Mouse (Mus musculus): ENCODE measurements around the gene Srebf2. TPM values are rescaled to one million over a fixed set of nuclear protein-coding genes. Genes with fewer than 3 reads are reported as not detected.
A peak's percentile ranks its signal among the peaks of the same experiment; 100 is the strongest.

The Srebf2 gene
- polyA plus RNA-seq, 1 experiment = 410 TPM

DNA sequence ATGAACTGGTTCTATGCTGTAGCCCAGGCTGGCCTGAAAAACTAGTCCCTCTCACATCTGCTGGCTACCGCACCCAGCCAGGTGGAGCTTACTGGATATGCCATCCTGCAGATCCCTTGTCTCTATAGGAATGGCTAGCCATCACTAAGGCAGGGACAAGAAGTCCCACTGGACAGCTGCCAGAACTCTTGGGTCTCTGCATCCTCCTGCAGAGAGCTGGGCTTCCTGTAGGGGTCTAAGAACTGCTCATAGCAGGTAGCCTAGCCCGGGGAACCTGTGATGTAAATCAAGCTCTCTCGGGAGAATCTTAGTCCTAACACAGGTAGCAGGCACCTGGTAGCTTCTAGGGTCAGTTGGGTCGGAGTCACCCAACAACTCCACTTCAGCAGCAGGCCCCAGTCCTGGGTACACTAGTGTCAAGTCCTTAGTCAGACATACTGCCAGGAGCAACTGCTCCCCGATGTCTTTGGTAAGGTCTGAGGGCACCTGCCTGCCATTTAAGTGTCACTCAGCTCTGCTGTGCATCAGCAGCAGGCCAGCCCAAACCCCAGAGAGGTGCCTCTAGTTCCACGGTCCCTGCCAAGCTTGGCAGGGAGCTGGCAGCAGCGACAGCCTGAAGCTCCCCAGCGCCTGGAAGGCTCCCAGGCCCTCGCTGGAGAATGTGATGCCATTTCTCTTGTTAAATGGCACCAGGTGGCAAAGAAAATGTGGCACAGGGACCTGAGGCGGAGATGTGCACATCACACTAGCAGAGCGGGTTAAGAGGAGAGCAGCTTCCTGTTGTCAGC is 84.8 kb downstream of the Srebf2 start:
- Histone ChIP-seq H3K27me3 (ENCODE audit: control insufficient read depth, insufficient read depth, low read length) (no peaks in the 10 kb centered on the region), H3K4me3 (ENCODE audit: control insufficient read depth, insufficient read depth, low read length) (no peak overlapping the region), H3K27ac (ENCODE audit: control insufficient read depth, insufficient read depth, low read length) (no peak overlapping the region), H3K4me1 (replicated peaks; ENCODE audit: control insufficient read depth, insufficient read depth, low read length) (no peaks in the 10 kb centered on the region), H3K36me3 (ENCODE audit: control insufficient read depth, insufficient read depth, low read length) (no peaks in the 10 kb centered on the region)
- TF ChIP-seq POLR2A (IDR thresholded peaks at IDR 0.05; ENCODE audit: control insufficient read depth, extremely low read depth, insufficient read depth, low read length, poor library complexity) = no peak
- TF ChIP-seq CTCF (IDR thresholded peaks at IDR 0.05; ENCODE audit: borderline replicate concordance, control insufficient read depth, extremely low read depth, insufficient read depth, low read length, poor library complexity) = no peak
- no peak for DNase-seq
- 73% methylated on average over 11 of the region's 11 CpGs for WGBS

DNA sequence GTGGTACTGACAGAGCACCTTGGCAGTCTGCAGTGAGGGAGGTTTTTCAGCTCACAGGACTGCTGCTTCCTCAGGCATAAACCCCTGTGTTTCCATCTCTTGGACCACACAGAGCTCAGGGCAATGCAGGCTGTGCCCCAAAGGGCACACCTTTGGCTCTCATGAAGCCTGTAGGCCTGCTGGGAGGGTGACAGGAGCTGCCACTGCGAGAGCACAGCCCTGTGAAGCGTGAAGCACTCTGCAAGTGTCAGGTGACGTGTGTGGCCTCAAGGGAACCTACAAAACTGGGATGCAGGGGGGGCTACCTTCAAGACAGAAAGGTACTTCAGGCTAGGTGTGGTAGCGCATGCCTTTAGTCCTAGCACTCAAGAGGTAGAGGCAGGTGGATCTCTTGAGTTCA is 85.7 kb downstream of the Srebf2 start:
- Histone ChIP-seq H3K4me1 (replicated peaks; ENCODE audit: control insufficient read depth, insufficient read depth, low read length) (no peaks in the 10 kb centered on the region), H3K27ac (ENCODE audit: control insufficient read depth, insufficient read depth, low read length) (no peak overlapping the region), H3K4me3 (ENCODE audit: control insufficient read depth, insufficient read depth, low read length) (no peak overlapping the region), H3K36me3 (ENCODE audit: control insufficient read depth, insufficient read depth, low read length) (no peaks in the 10 kb centered on the region), H3K27me3 (ENCODE audit: control insufficient read depth, insufficient read depth, low read length) (no peaks in the 10 kb centered on the region)
- no peak for TF ChIP-seq POLR2A (IDR thresholded peaks at IDR 0.05; ENCODE audit: control insufficient read depth, extremely low read depth, insufficient read depth, low read length, poor library complexity)
- no peak for TF ChIP-seq CTCF (IDR thresholded peaks at IDR 0.05; ENCODE audit: borderline replicate concordance, control insufficient read depth, extremely low read depth, insufficient read depth, low read length, poor library complexity)
- 89% methylated on average over 4 of the region's 4 CpGs for WGBS
- DNase-seq = no peak

DNA sequence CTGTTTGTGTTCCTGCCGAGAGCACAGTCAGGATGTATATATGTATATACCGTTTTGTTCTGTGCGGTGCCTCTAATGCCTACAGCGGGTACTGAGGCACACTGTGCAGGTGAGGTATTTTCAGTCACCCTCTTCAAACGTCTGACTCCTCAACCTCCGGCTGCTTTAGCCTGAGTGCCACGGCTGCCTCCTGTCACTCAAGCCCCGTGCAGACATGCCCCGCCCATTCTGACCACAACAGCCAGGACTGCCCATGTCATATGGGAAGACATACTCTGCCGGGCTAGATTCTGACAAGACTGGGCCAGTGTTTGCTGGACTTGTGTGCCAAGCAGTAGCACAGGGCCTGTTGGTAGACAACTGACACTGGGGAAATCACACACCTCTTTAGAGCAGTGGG is 88.7 kb downstream of the Srebf2 start:
- Histone ChIP-seq H3K27me3 (ENCODE audit: control insufficient read depth, insufficient read depth, low read length) (no peaks in the 10 kb centered on the region), H3K36me3 (ENCODE audit: control insufficient read depth, insufficient read depth, low read length) (no peaks in the 10 kb centered on the region), H3K4me3 (ENCODE audit: control insufficient read depth, insufficient read depth, low read length) (no peak overlapping the region), H3K27ac (ENCODE audit: control insufficient read depth, insufficient read depth, low read length) (no peak overlapping the region), H3K4me1 (replicated peaks; ENCODE audit: control insufficient read depth, insufficient read depth, low read length) (no peaks in the 10 kb centered on the region)
- DNase-seq = no peak
- TF ChIP-seq POLR2A (IDR thresholded peaks at IDR 0.05; ENCODE audit: control insufficient read depth, extremely low read depth, insufficient read depth, low read length, poor library complexity) (no peak), CTCF (IDR thresholded peaks at IDR 0.05; ENCODE audit: borderline replicate concordance, control insufficient read depth, extremely low read depth, insufficient read depth, low read length, poor library complexity) (no peak)
- 61% methylated on average over 10 of the region's 10 CpGs for WGBS

DNA sequence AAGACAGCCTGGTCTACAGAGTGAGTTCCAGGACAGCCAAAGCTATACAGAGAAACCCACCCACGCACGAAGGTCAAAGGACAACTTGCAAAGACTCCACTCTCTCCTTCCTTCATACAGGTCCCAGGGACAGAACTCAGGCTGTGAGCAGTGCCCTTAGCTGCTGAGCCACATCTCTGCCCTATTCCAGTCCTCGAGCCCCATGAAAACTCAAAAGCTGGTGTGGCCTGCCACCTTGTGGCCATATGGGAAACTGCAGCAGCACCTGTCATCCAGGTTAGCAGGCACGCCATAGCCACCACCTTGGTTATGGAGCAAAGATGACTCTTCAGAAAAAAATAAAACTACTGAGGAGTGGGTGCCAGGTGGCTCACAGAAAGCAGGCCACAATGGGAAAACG is 89.6 kb downstream of the Srebf2 start:
- WGBS = 39% methylated on average over 5 of the region's 5 CpGs
- Histone ChIP-seq H3K36me3 (ENCODE audit: control insufficient read depth, insufficient read depth, low read length) (no peaks in the 10 kb centered on the region), H3K4me1 (replicated peaks; ENCODE audit: control insufficient read depth, insufficient read depth, low read length) (no peaks in the 10 kb centered on the region), H3K27ac (ENCODE audit: control insufficient read depth, insufficient read depth, low read length) (no peak overlapping the region), H3K27me3 (ENCODE audit: control insufficient read depth, insufficient read depth, low read length) (no peaks in the 10 kb centered on the region), H3K4me3 (ENCODE audit: control insufficient read depth, insufficient read depth, low read length) (no peak overlapping the region)
- DNase-seq = peak; percentile 86
- TF ChIP-seq CTCF (IDR thresholded peaks at IDR 0.05; ENCODE audit: borderline replicate concordance, control insufficient read depth, extremely low read depth, insufficient read depth, low read length, poor library complexity) (peak; percentile 98), POLR2A (IDR thresholded peaks at IDR 0.05; ENCODE audit: control insufficient read depth, extremely low read depth, insufficient read depth, low read length, poor library complexity) (no peak)

DNA sequence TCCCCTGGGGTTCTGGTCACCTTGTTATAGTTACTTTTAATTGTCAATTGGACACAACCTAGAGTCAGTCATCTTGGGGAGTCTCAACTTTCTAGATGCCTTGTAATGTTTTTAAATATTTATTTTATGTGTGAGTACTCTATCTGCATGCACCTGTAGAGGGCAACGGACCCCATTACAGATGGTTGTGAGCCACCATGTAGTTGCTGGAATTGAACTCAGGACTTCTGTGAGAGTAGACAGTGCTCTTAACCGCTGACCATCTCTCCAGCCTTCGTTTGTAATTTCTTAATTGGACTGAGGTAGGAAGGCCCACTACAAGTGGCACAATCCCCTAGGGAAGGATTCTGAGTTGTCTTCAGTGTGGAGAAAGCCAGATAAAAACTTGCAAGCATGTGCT is 96.3 kb downstream of the Srebf2 start:
- Histone ChIP-seq H3K27ac (ENCODE audit: control insufficient read depth, insufficient read depth, low read length) (no peak overlapping the region), H3K27me3 (ENCODE audit: control insufficient read depth, insufficient read depth, low read length) (no peaks in the 10 kb centered on the region), H3K4me3 (ENCODE audit: control insufficient read depth, insufficient read depth, low read length) (peak overlapping the region; percentile 85; the same call in 1 of the 2 replicates), H3K4me1 (replicated peaks; ENCODE audit: control insufficient read depth, insufficient read depth, low read length) (peaks cover 6% of the 10 kb centered on the region), H3K36me3 (ENCODE audit: control insufficient read depth, insufficient read depth, low read length) (no peaks in the 10 kb centered on the region)
- WGBS = 76% methylated on average over 3 of the region's 3 CpGs
- DNase-seq = no peak
- no peak for TF ChIP-seq CTCF (IDR thresholded peaks at IDR 0.05; ENCODE audit: borderline replicate concordance, control insufficient read depth, extremely low read depth, insufficient read depth, low read length, poor library complexity)
- no peak for TF ChIP-seq POLR2A (IDR thresholded peaks at IDR 0.05; ENCODE audit: control insufficient read depth, extremely low read depth, insufficient read depth, low read length, poor library complexity)

DNA sequence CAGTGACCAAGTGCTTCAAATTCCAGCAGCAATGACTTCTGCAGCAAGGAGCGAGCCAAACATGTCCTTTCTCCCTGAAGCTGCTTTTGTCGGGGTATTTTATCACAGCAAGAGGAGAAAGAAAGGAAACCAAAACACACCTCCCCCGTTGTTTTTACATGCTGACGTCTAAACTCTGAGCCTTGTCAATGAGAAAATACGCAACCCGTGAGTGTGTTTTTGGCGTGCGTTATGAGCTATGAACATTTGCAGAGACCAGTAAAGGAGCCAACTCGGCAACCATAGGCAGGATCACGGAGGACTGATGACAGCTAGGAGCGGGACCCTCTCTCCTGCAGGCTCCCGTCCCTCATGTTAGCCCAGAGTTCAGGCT is 96.7 kb downstream of the Srebf2 start:
- no peak for TF ChIP-seq CTCF (IDR thresholded peaks at IDR 0.05; ENCODE audit: borderline replicate concordance, control insufficient read depth, extremely low read depth, insufficient read depth, low read length, poor library complexity)
- TF ChIP-seq POLR2A (IDR thresholded peaks at IDR 0.05; ENCODE audit: control insufficient read depth, extremely low read depth, insufficient read depth, low read length, poor library complexity) = no peak
- Histone ChIP-seq H3K4me3 (ENCODE audit: control insufficient read depth, insufficient read depth, low read length) (peak overlapping the region; percentile 85), H3K4me1 (replicated peaks; ENCODE audit: control insufficient read depth, insufficient read depth, low read length) (peaks cover 6% of the 10 kb centered on the region), H3K27me3 (ENCODE audit: control insufficient read depth, insufficient read depth, low read length) (no peaks in the 10 kb centered on the region), H3K36me3 (ENCODE audit: control insufficient read depth, insufficient read depth, low read length) (no peaks in the 10 kb centered on the region), H3K27ac (ENCODE audit: control insufficient read depth, insufficient read depth, low read length) (no peak overlapping the region)
- no peak for DNase-seq
- 1% methylated on average over 12 of the region's 12 CpGs for WGBS
